Mouse (Mus musculus): ENCODE measurements around the gene Clba1. TPM values are rescaled to one million over a fixed set of nuclear protein-coding genes. Genes with fewer than 3 reads are reported as not detected.
"Not testable (repeated sequence)": the region's sequence is repeated elsewhere in the genome, so short reads cannot be mapped to it uniquely, and the experiment has no call there.

The Clba1 gene
- polyA plus RNA-seq, 1 experiment from 2014 or later = 9.3 TPM

GRCm38 (mm10) chr12:112806044-112806443, 2.7 kb upstream of the Clba1 start:
- Histone ChIP-seq H3K4me3 (replicated peaks) (no peak overlapping the region), H3K9me3 (no peaks in the 10 kb centered on the region), H3K27ac (no peak overlapping the region), H3K27me3 (peaks cover 62% of the 10 kb centered on the region), H3K36me3 (no peaks in the 10 kb centered on the region), H3K9ac (replicated peaks) (no peak overlapping the region), H3K4me2 (no peak overlapping the region), H3K4me1 (replicated peaks) (peaks cover 35% of the 10 kb centered on the region)
- ATAC-seq (ENCODE audit: insufficient number of reproducible peaks, insufficient read depth, low FRiP score, low TSS enrichment, low read depth) = no peak
- WGBS = 75% methylated on average over 6 of the region's 6 CpGs

- H3K36me3 ChIP-seq = 0 out of 2 replicates have a peak, but pooled peaks cover 6% of the 10 kb centered on the region
- H3K9ac ChIP-seq (replicated peaks) = peak overlapping the region; percentile 65; the same call in 1 of the 2 replicates
- H3K27me3 ChIP-seq = peaks cover 47% of the 10 kb centered on the region
- peaks cover 19% of the 10 kb centered on the region for H3K4me1 ChIP-seq (replicated peaks)
- H3K9me3 ChIP-seq = no peaks in the 10 kb centered on the region
- H3K4me3 ChIP-seq (replicated peaks) = no peak overlapping the region
- no peak for ATAC-seq (ENCODE audit: insufficient number of reproducible peaks, insufficient read depth, low FRiP score, low TSS enrichment, low read depth)
- peak overlapping the region; percentile 99; the same call in 1 of the 2 replicates for H3K4me2 ChIP-seq
- WGBS = 82% methylated on average over 4 of the region's 4 CpGs
- H3K27ac ChIP-seq = no peak overlapping the region
These were observed 941 bp upstream of the Clba1 start for GRCm38 (mm10) chr12:112807796-112808195.

- H3K27ac ChIP-seq = 0 out of 2 replicates have a peak overlapping the region, but pooled peaks have one; percentile 23
- H3K9ac ChIP-seq (replicated peaks) = peak overlapping the region; percentile 65; the same call in 1 of the 2 replicates
- ATAC-seq (ENCODE audit: insufficient number of reproducible peaks, insufficient read depth, low FRiP score, low TSS enrichment, low read depth) = no peak
- 0 out of 2 replicates have a peak, but pooled peaks cover 6% of the 10 kb centered on the region for H3K36me3 ChIP-seq
- H3K4me2 ChIP-seq = peak overlapping the region; percentile 99
- no peaks in the 10 kb centered on the region for H3K9me3 ChIP-seq
- 67% methylated on average over 5 of the region's 5 CpGs for WGBS
- peak overlapping the region; percentile 71 for H3K4me3 ChIP-seq (replicated peaks)
- peaks cover 17% of the 10 kb centered on the region for H3K4me1 ChIP-seq (replicated peaks)
- H3K27me3 ChIP-seq = peaks cover 43% of the 10 kb centered on the region
These were observed 538 bp upstream of the Clba1 start for GRCm38 (mm10) chr12:112808212-112808586.

GRCm38 (mm10) chr12:112809641-112810040, 904 bp downstream of the Clba1 start:
- H3K9me3 ChIP-seq = no peaks in the 10 kb centered on the region
- peaks cover 17% of the 10 kb centered on the region; the same call in 1 of the 2 replicates for H3K36me3 ChIP-seq
- H3K4me2 ChIP-seq = peak overlapping the region; percentile 99
- no peak for ATAC-seq (ENCODE audit: insufficient number of reproducible peaks, insufficient read depth, low FRiP score, low TSS enrichment, low read depth)
- 22% methylated on average over 8 of the region's 8 CpGs for WGBS
- peak overlapping the region; percentile 65 for H3K9ac ChIP-seq (replicated peaks)
- H3K27me3 ChIP-seq = peaks cover 33% of the 10 kb centered on the region
- no peak overlapping the region for H3K27ac ChIP-seq
- H3K4me3 ChIP-seq (replicated peaks) = peak overlapping the region; percentile 71
- peaks cover 17% of the 10 kb centered on the region for H3K4me1 ChIP-seq (replicated peaks)

GRCm38 (mm10) chr12:112810092-112810885, 1.6 kb downstream of the Clba1 start:
- H3K4me3 ChIP-seq (replicated peaks) = peak overlapping the region; percentile 71; the same call in 1 of the 2 replicates
- H3K9me3 ChIP-seq = no peaks in the 10 kb centered on the region
- peaks cover 17% of the 10 kb centered on the region for H3K4me1 ChIP-seq (replicated peaks)
- ATAC-seq (ENCODE audit: insufficient number of reproducible peaks, insufficient read depth, low FRiP score, low TSS enrichment, low read depth) = no peak
- peaks cover 24% of the 10 kb centered on the region; the same call in 1 of the 2 replicates for H3K36me3 ChIP-seq
- H3K27me3 ChIP-seq = peaks cover 28% of the 10 kb centered on the region
- peak overlapping the region; percentile 99; the same call in 1 of the 2 replicates for H3K4me2 ChIP-seq
- 63% methylated on average over 19 of the region's 19 CpGs for WGBS
- H3K9ac ChIP-seq (replicated peaks) = no peak overlapping the region
- no peak overlapping the region for H3K27ac ChIP-seq

- H3K9me3 ChIP-seq = no peaks in the 10 kb centered on the region
- H3K4me1 ChIP-seq (replicated peaks) = peaks cover 14% of the 10 kb centered on the region
- 92% methylated on average over 7 of the region's 7 CpGs for WGBS
- H3K27me3 ChIP-seq = peaks cover 19% of the 10 kb centered on the region
- H3K27ac ChIP-seq = no peak overlapping the region
- no peak overlapping the region for H3K4me2 ChIP-seq
- H3K36me3 ChIP-seq = peaks cover 49% of the 10 kb centered on the region
- H3K4me3 ChIP-seq (replicated peaks) = no peak overlapping the region
- no peak overlapping the region for H3K9ac ChIP-seq (replicated peaks)
- ATAC-seq (ENCODE audit: insufficient number of reproducible peaks, insufficient read depth, low FRiP score, low TSS enrichment, low read depth) = no peak
These were observed 4.6 kb downstream of the Clba1 start for GRCm38 (mm10) chr12:112813370-112813769.

GRCm38 (mm10) chr12:112814682-112815470, 6.1 kb downstream of the Clba1 start:
- no peak for ATAC-seq (ENCODE audit: insufficient number of reproducible peaks, insufficient read depth, low FRiP score, low TSS enrichment, low read depth)

GRCm38 (mm10) chr12:112816294-112816693, 7.6 kb downstream of the Clba1 start:
- no peak overlapping the region for H3K9ac ChIP-seq (replicated peaks)
- no peak for ATAC-seq (ENCODE audit: insufficient number of reproducible peaks, insufficient read depth, low FRiP score, low TSS enrichment, low read depth)
- no peaks in the 10 kb centered on the region for H3K4me1 ChIP-seq (replicated peaks)
- H3K4me3 ChIP-seq (replicated peaks) = no peak overlapping the region
- H3K4me2 ChIP-seq = no peak overlapping the region
- H3K27ac ChIP-seq = no peak overlapping the region
- H3K9me3 ChIP-seq = no peaks in the 10 kb centered on the region
- H3K36me3 ChIP-seq = peaks cover 77% of the 10 kb centered on the region
- WGBS = 64% methylated on average over 4 of the region's 4 CpGs
- H3K27me3 ChIP-seq = no peaks in the 10 kb centered on the region

More at GRCm38 (mm10) chr12:112814682-112815470, 6.1 kb downstream of the Clba1 start:
- Histone ChIP-seq H3K36me3 (peaks cover 64% of the 10 kb centered on the region), H3K27ac (0 out of 2 replicates have a peak overlapping the region, but pooled peaks have one; percentile 29), H3K9ac (replicated peaks) (no peak overlapping the region), H3K4me1 (replicated peaks) (peaks cover 4% of the 10 kb centered on the region; the same call in 1 of the 2 replicates), H3K4me3 (replicated peaks) (no peak overlapping the region), H3K4me2 (no peak overlapping the region), H3K27me3 (peaks cover 11% of the 10 kb centered on the region), H3K9me3 (no peaks in the 10 kb centered on the region)
- 75% methylated on average over 14 of the region's 14 CpGs for WGBS

- not testable (repeated sequence) for H3K4me3 ChIP-seq (replicated peaks); H3K4me2 ChIP-seq; H3K9ac ChIP-seq (replicated peaks); H3K27me3 ChIP-seq; ATAC-seq (ENCODE audit: insufficient number of reproducible peaks, insufficient read depth, low FRiP score, low TSS enrichment, low read depth); H3K9me3 ChIP-seq; H3K4me1 ChIP-seq (replicated peaks); H3K27ac ChIP-seq
- 84% methylated on average over 7 of the region's 7 CpGs for WGBS
- H3K36me3 ChIP-seq = peaks cover 83% of the 10 kb centered on the region
These were observed 8.1 kb downstream of the Clba1 start for GRCm38 (mm10) chr12:112816866-112817265.

GRCm38 (mm10) chr12:112819057-112819662, 10.4 kb downstream of the Clba1 start:
- Histone ChIP-seq H3K4me2 (no peak overlapping the region), H3K36me3 (peaks cover 90% of the 10 kb centered on the region), H3K27ac (no peak overlapping the region), H3K27me3 (no peaks in the 10 kb centered on the region), H3K9ac (replicated peaks) (no peak overlapping the region), H3K4me1 (replicated peaks) (peaks cover 12% of the 10 kb centered on the region), H3K9me3 (no peaks in the 10 kb centered on the region), H3K4me3 (replicated peaks) (no peak overlapping the region)
- WGBS = 93% methylated on average over 8 of the region's 8 CpGs
- no peak for ATAC-seq (ENCODE audit: insufficient number of reproducible peaks, insufficient read depth, low FRiP score, low TSS enrichment, low read depth)

Measured in limb, embryonic 12.5 days (tissue).